Mouse (Mus musculus) lung, embryonic 15.5 days (tissue): ENCODE results near the gene 4933424G06Rik. TPM values are rescaled to one million over a fixed set of nuclear protein-coding genes. Genes with fewer than 3 reads are reported as not detected.

ENCODE experiments used
- microRNA-seq: library from miRNA; unstranded; fragments of <30 nt; microRNA quantifications from one replicate; pipeline ENCODE4, GENCODE M21; 2016
- polyA plus RNA-seq: library from polyadenylated mRNA; unstranded; fragments of >200 nt; fragmentation: Nextera tagmentation; extraction: Ambion mirVana; gene quantifications from 2 replicates; pipeline ENCODE4 v1.2.1, GENCODE M21; 2015

The 4933424G06Rik gene
- polyA plus RNA-seq, 1 experiment from 2014 or later: not detected

Small RNA genes lying within 50 kb of the gene (microRNA-seq; reads per million reads assigned to microRNA genes)
- gene Gm24133: not detected

Other genes with a start within 250 kb of the 4933424G06Rik start
- 10.8 and 12.5 TPM in 2 replicates for gene Cnnm4, start 238.5 kb upstream of the 4933424G06Rik start, polyA plus RNA-seq
- 3.2 TPM in 2 replicates for gene Cnnm3, start 198.3 kb upstream of the 4933424G06Rik start, polyA plus RNA-seq
- gene Ankrd23, start 173.3 kb upstream of the 4933424G06Rik start, polyA plus RNA-seq: 12.4 and 15.9 TPM in 2 replicates
- gene Gm42417, start 170.7 kb upstream of the 4933424G06Rik start, polyA plus RNA-seq: 0.25 TPM in 1 of 2 replicates, not detected in the other
- 20.3 and 26.0 TPM in 2 replicates for gene Ankrd39, start 162.7 kb upstream of the 4933424G06Rik start, polyA plus RNA-seq
- gene Sema4c, start 151.8 kb upstream of the 4933424G06Rik start, polyA plus RNA-seq: 19.3 and 19.9 TPM in 2 replicates
- gene Fam178b, start 27.0 kb upstream of the 4933424G06Rik start, polyA plus RNA-seq: 3.4 and 4.5 TPM in 2 replicates
- 506 and 539 TPM in 2 replicates for gene Cox5b, start 18.7 kb upstream of the 4933424G06Rik start, polyA plus RNA-seq
- gene Actr1b, start 4.3 kb downstream of the 4933424G06Rik start, polyA plus RNA-seq: 97.9 and 99.8 TPM in 2 replicates
- gene Zap70, start 51.6 kb downstream of the 4933424G06Rik start, polyA plus RNA-seq: 0.79 and 1.5 TPM in 2 replicates
- 9.9 and 11.4 TPM in 2 replicates for gene Tmem131, start 233.5 kb downstream of the 4933424G06Rik start, polyA plus RNA-seq